Mouse (Mus musculus): Measurements from ENCODE around the gene Nkd1.

- TF ChIP-seq CTCF (IDR thresholded peaks at IDR 0.05; ENCODE audit: control insufficient read depth, insufficient read depth, insufficient replicate concordance, low read depth, low read length) (no peak), POLR2A (IDR thresholded peaks at IDR 0.05; ENCODE audit: control insufficient read depth, low read depth, low read length) (no peak; the same call in 1 of the 2 replicates)
Observed at GRCm38 (mm10) chr8:88627265-88627991, 106.3 kb downstream of the Nkd1 start.
